Mouse (Mus musculus) testis, postnatal 14 days (tissue): Measurements from ENCODE around the gene Gm26920.
"Not testable (repeated sequence)": the region's sequence is repeated elsewhere in the genome, so short reads cannot be mapped to it uniquely, and the experiment has no call there.

ENCODE experiments used
- DNase-seq: peaks from one replicate; pipeline ENCODE4 v3.0.0; 2021; ENCODE audit warnings: low spot score

The Gm26920 gene

GRCm38 (mm10) chr7:30090092-30090969 is at the start of gene Gm26920, which contains the start of gene Zfp566:
Gene Gm26920, minus strand, starts transcription at chr7:30090410.
Gene Zfp566, minus strand, starts transcription at chr7:30090527.
- DNase-seq = peak; percentile 95

GRCm38 (mm10) chr7:30136826-30137225 is 46.6 kb upstream of the Gm26920 start:
- no peak for DNase-seq

- no peak for DNase-seq
These were observed 42.2 kb upstream of the Gm26920 start for GRCm38 (mm10) chr7:30132396-30132795.

- no peak for DNase-seq
These were observed 39.7 kb upstream of the Gm26920 start for GRCm38 (mm10) chr7:30129900-30130299.

- no peak for DNase-seq
These were observed 31.9 kb upstream of the Gm26920 start for GRCm38 (mm10) chr7:30122188-30122530.

GRCm38 (mm10) chr7:30121308-30122187 is 31.3 kb upstream of the Gm26920 start, which contains the start of gene Zfp382:
Gene Zfp382, plus strand, starts transcription at chr7:30121942.
- peak; percentile 90 for DNase-seq

GRCm38 (mm10) chr7:30117935-30118334 is 27.7 kb upstream of the Gm26920 start:
- not testable (repeated sequence) for DNase-seq

GRCm38 (mm10) chr7:30116076-30116475 is 25.9 kb upstream of the Gm26920 start:
- DNase-seq = no peak

- peak; percentile 74 for DNase-seq
These were observed 9.1 kb upstream of the Gm26920 start for GRCm38 (mm10) chr7:30099297-30099696.

GRCm38 (mm10) chr7:30095551-30096125 is 5.4 kb upstream of the Gm26920 start:
- DNase-seq = no peak

GRCm38 (mm10) chr7:30094646-30095429 is 4.6 kb upstream of the Gm26920 start, which contains the start of gene Zfp260:
Gene Zfp260, plus strand, starts transcription at chr7:30094777.
- DNase-seq = peak; percentile 91

- no peak for DNase-seq
These were observed 3.8 kb upstream of the Gm26920 start for GRCm38 (mm10) chr7:30093918-30094415.

- DNase-seq = no peak
These were observed 2.5 kb upstream of the Gm26920 start for GRCm38 (mm10) chr7:30092666-30093065.

- no peak for DNase-seq
These were observed 868 bp upstream of the Gm26920 start for GRCm38 (mm10) chr7:30090970-30091585.

- DNase-seq = no peak
These were observed 805 bp downstream of the Gm26920 start for GRCm38 (mm10) chr7:30089405-30089804.

GRCm38 (mm10) chr7:30086524-30086923 is 3.7 kb downstream of the Gm26920 start:
- DNase-seq = no peak

- peak; percentile 83 for DNase-seq
These were observed 17.8 kb downstream of the Gm26920 start, which contains the start of gene Zfp82 for GRCm38 (mm10) chr7:30072146-30073028. Gene Zfp82, minus strand, starts transcription at chr7:30072900.

- no peak for DNase-seq
These were observed 25.6 kb downstream of the Gm26920 start for GRCm38 (mm10) chr7:30064622-30065021.

GRCm38 (mm10) chr7:30062478-30062877 is 27.7 kb downstream of the Gm26920 start:
- no peak for DNase-seq

- DNase-seq = no peak
These were observed 29.9 kb downstream of the Gm26920 start for GRCm38 (mm10) chr7:30060341-30060740.
